Mouse (Mus musculus) bone marrow, adult 2 months (tissue): ENCODE measurements around the gene Nxt1.

Source experiments
- CTCF ChIP-seq: fragments of 200-500 bp; IDR thresholded peaks from 2 replicates; pipeline ENCODE4 v1.5.1; 2011; ENCODE audit warnings: low read length, control low read depth; ENCODE audit not compliant: control insufficient read depth, insufficient read depth
- POLR2A ChIP-seq: fragments of 200-500 bp; IDR thresholded peaks from 2 replicates; pipeline ENCODE4 v1.6.1; 2011; ENCODE audit warnings: low read depth, mild to moderate bottlenecking, control low read depth, low read length, borderline replicate concordance; ENCODE audit not compliant: control insufficient read depth

- TF ChIP-seq CTCF (no peak), POLR2A (no peak)
Observed at GRCm38 (mm10) chr2:148684972-148685371, 12.6 kb downstream of the Nxt1 start.
